Mouse (Mus musculus): Measurements from ENCODE around the gene Car10. TPM values are rescaled to one million over a fixed set of nuclear protein-coding genes. Genes with fewer than 3 reads are reported as not detected.

Car10 gene
- polyA plus RNA-seq, 1 experiment from 2014 or later = 0.12 TPM

DNA sequence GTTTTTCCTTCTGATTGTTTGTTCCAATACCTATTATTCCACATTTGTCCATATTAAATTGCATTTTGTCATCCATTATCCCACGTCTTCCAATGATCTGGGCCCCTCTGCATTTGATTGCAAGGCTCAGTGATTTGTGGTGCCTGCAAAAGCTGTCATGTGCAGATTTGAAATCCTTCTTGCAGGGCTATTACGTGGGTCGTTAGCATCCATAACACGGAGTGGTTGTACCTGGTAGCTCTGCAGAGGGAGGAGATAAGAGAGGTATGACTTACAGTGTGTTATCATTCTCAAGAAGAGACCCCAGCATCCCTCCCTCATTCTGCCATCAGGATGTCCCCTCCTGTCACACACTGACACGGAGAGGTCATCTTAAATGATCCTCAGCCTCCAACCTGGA is 451.1 kb downstream of the Car10 start:
- WGBS = 49% methylated on average over 5 of the region's 5 CpGs
- no peaks in the 10 kb centered on the region for H3K36me3 ChIP-seq (ENCODE audit: control insufficient read depth, insufficient read depth, low read length)
- no peak overlapping the region for H3K4me3 ChIP-seq (ENCODE audit: low read length)
- H3K4me2 ChIP-seq (replicated peaks; ENCODE audit: low read depth, low read length) = no peak overlapping the region
- no peaks in the 10 kb centered on the region for H3K27me3 ChIP-seq (ENCODE audit: control insufficient read depth, insufficient read depth, low read length)
- no peak for ATAC-seq (ENCODE audit: low FRiP score, low TSS enrichment)
- no peak overlapping the region for H3K27ac ChIP-seq (ENCODE audit: low read depth, low read length)
- no peak overlapping the region for H3K9ac ChIP-seq (ENCODE audit: low read depth, low read length)
- H3K9me3 ChIP-seq (ENCODE audit: control insufficient read depth, low read length) = no peaks in the 10 kb centered on the region
- no peaks in the 10 kb centered on the region for H3K4me1 ChIP-seq (ENCODE audit: control insufficient read depth, insufficient read depth, low read length)

DNA sequence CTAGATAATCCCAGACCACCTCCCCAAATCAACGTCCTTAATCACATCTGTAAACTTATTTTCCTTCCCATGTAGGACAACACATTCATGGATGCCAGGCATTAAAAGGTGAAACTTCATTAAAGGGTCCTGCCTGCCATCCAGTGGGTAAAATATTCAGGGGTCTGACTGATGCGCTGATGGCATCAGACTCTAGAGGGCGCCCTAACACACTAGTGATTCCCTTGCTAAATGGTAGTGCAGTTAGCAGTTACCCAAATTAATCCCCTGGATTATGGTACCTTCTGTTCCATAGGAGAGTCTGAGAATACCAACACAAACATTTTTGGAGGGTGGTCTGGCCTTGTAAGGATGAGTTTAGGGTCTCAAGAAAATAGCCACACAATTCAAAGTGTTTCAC is 453.1 kb downstream of the Car10 start:
- H3K4me1 ChIP-seq (ENCODE audit: control insufficient read depth, insufficient read depth, low read length) = no peaks in the 10 kb centered on the region
- no peak overlapping the region for H3K4me2 ChIP-seq (replicated peaks; ENCODE audit: low read depth, low read length)
- no peak overlapping the region for H3K27ac ChIP-seq (ENCODE audit: low read depth, low read length)
- H3K27me3 ChIP-seq (ENCODE audit: control insufficient read depth, insufficient read depth, low read length) = no peaks in the 10 kb centered on the region
- 6% methylated on average over 3 of the region's 3 CpGs for WGBS
- H3K9me3 ChIP-seq (ENCODE audit: control insufficient read depth, low read length) = no peaks in the 10 kb centered on the region
- H3K4me3 ChIP-seq (ENCODE audit: low read length) = no peak overlapping the region
- H3K36me3 ChIP-seq (ENCODE audit: control insufficient read depth, insufficient read depth, low read length) = no peaks in the 10 kb centered on the region
- ATAC-seq (ENCODE audit: low FRiP score, low TSS enrichment) = no peak
- H3K9ac ChIP-seq (ENCODE audit: low read depth, low read length) = no peak overlapping the region

DNA sequence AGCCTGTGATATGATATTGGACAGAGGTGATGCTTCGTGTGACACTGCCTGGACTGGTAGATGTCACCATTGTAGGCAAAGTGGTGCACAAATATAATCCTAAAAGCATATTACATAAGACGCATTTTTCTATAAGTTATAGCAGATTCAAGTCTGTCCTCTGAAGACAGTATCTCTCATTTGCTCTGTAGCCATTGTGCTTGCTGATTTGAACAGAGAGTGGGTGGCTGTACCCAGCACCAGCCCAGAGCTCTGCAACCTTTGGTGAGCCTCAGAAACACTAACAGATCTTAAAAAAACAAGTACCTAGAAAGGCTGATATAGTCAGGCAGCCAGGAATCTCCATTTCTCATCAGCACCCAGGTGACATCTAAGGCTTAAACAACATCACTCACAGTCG is 461.3 kb downstream of the Car10 start:
- no peaks in the 10 kb centered on the region for H3K4me1 ChIP-seq (ENCODE audit: control insufficient read depth, insufficient read depth, low read length)
- no peaks in the 10 kb centered on the region for H3K36me3 ChIP-seq (ENCODE audit: control insufficient read depth, insufficient read depth, low read length)
- H3K4me2 ChIP-seq (replicated peaks; ENCODE audit: low read depth, low read length) = no peak overlapping the region
- no peaks in the 10 kb centered on the region for H3K9me3 ChIP-seq (ENCODE audit: control insufficient read depth, low read length)
- ATAC-seq (ENCODE audit: low FRiP score, low TSS enrichment) = no peak
- WGBS = 72% methylated on average over 3 of the region's 3 CpGs
- no peak overlapping the region for H3K4me3 ChIP-seq (ENCODE audit: low read length)
- H3K27ac ChIP-seq (ENCODE audit: low read depth, low read length) = no peak overlapping the region
- no peaks in the 10 kb centered on the region for H3K27me3 ChIP-seq (ENCODE audit: control insufficient read depth, insufficient read depth, low read length)
- no peak overlapping the region for H3K9ac ChIP-seq (ENCODE audit: low read depth, low read length)

DNA sequence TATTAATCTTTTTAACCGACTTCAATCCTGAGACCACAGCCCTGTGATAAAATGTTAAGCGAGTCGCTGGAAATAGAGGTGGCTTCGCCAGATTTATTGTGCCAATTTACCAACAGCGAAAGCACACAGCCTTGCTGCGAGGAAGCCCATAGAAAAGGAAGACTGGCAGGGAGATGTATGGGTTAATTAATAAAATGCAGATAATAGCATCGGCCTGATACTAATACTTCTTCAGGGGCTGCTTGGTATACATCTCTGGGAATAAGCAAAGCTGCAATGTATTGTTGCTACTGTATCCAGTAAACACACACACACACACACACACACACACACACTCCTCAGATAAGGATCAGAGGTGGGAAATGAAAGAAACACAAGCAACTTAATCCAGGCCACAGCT is 462.7 kb downstream of the Car10 start:
- Histone ChIP-seq H3K4me1 (ENCODE audit: control insufficient read depth, insufficient read depth, low read length) (no peaks in the 10 kb centered on the region), H3K27me3 (ENCODE audit: control insufficient read depth, insufficient read depth, low read length) (no peaks in the 10 kb centered on the region), H3K9me3 (ENCODE audit: control insufficient read depth, low read length) (no peaks in the 10 kb centered on the region), H3K27ac (ENCODE audit: low read depth, low read length) (no peak overlapping the region), H3K9ac (ENCODE audit: low read depth, low read length) (no peak overlapping the region), H3K4me2 (replicated peaks; ENCODE audit: low read depth, low read length) (no peak overlapping the region), H3K4me3 (ENCODE audit: low read length) (no peak overlapping the region), H3K36me3 (ENCODE audit: control insufficient read depth, insufficient read depth, low read length) (no peaks in the 10 kb centered on the region)
- WGBS = 68% methylated on average over 7 of the region's 7 CpGs
- ATAC-seq (ENCODE audit: low FRiP score, low TSS enrichment) = no peak

DNA sequence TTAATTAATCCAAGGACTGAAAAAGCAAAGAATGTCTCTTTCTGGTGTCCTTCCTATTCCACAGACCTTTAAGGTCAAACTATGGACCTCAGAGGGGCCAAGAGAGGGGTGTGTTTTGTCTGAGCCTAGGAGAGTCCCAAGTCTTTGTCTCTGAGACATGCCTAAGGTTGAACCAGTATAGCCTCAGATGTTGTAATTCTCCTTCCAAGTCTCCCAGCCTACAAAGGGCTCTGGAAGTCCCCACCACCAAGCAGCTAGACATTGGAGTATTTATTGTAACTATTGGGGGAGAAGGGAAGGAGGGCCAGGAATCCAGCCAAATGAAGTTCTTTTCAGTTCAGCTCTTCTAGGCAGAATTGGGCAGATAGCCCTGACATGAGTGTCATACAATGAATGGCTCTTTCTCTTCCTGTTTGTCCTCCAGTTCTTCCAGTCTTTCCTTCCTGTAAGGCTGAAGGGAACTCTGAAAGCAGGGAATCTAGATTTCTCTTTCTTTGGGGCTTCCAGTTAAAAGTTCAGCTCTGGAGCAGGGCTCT is 464.6 kb downstream of the Car10 start:
- Histone ChIP-seq H3K27ac (ENCODE audit: low read depth, low read length) (no peak overlapping the region), H3K36me3 (ENCODE audit: control insufficient read depth, insufficient read depth, low read length) (no peaks in the 10 kb centered on the region), H3K9ac (ENCODE audit: low read depth, low read length) (no peak overlapping the region), H3K9me3 (ENCODE audit: control insufficient read depth, low read length) (no peaks in the 10 kb centered on the region), H3K4me2 (replicated peaks; ENCODE audit: low read depth, low read length) (no peak overlapping the region), H3K4me3 (ENCODE audit: low read length) (no peak overlapping the region), H3K27me3 (ENCODE audit: control insufficient read depth, insufficient read depth, low read length) (no peaks in the 10 kb centered on the region), H3K4me1 (ENCODE audit: control insufficient read depth, insufficient read depth, low read length) (no peaks in the 10 kb centered on the region)
- no peak for ATAC-seq (ENCODE audit: low FRiP score, low TSS enrichment)

DNA sequence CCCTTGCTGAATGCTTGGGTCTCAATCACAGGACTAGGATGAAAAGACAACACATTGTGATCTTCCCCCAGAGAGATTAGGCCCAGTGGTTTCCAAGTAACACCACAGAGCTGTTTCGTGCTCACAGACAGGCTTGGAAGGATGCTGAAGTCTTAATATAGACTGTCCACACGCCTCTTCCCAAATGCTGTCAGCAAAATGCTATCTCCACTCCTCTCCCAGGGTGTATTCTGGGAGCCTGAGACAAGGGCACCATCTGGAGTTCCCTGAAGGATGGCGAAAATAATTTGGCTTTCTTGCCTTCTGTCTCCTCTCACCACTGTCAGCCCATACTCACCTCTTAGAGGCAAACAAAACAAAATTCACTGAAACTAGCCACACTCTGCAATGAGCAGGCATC is 467.9 kb downstream of the Car10 start:
- ATAC-seq (ENCODE audit: low FRiP score, low TSS enrichment) = no peak
- H3K4me1 ChIP-seq (ENCODE audit: control insufficient read depth, insufficient read depth, low read length) = no peaks in the 10 kb centered on the region
- WGBS = 88% methylated on average over 3 of the region's 3 CpGs
- no peaks in the 10 kb centered on the region for H3K27me3 ChIP-seq (ENCODE audit: control insufficient read depth, insufficient read depth, low read length)
- no peak overlapping the region for H3K9ac ChIP-seq (ENCODE audit: low read depth, low read length)
- no peaks in the 10 kb centered on the region for H3K9me3 ChIP-seq (ENCODE audit: control insufficient read depth, low read length)
- H3K36me3 ChIP-seq (ENCODE audit: control insufficient read depth, insufficient read depth, low read length) = no peaks in the 10 kb centered on the region
- no peak overlapping the region for H3K4me2 ChIP-seq (replicated peaks; ENCODE audit: low read depth, low read length)
- H3K27ac ChIP-seq (ENCODE audit: low read depth, low read length) = no peak overlapping the region
- no peak overlapping the region for H3K4me3 ChIP-seq (ENCODE audit: low read length)

DNA sequence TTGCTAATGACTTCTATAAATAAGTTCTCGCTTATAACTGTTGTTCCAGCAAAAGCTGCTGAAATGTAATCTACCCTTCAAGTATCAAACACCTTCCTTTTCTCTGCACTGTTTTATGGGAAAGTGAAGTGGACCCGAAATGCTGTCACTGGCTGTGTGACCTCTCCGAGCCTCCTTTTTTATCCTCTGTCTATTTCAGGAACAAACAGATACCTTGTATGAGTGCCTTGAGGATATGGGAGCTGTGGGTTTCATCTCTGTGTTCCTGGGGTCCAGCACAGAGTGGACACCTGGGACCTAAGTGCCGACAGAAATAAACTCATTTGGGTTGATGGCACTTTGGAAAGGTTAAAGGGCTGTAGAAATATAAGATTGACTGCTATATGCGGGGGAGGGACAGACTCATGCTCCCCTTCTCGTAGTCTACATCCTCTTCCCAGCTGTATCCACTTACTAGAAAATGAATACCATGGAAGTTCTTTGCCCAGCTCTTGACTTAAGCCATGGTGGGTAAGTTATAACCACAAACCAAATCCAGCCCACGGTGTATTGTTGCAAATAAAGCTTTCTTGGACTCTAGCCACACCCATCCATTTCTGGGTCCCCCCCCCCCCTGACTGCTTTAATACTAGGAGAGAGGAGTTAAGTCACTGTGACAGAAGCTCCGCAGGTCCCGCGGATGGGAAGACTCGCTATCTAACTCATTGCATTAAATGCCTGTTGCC is 474.3 kb downstream of the Car10 start:
- H3K9ac ChIP-seq (ENCODE audit: low read depth, low read length) = no peak overlapping the region
- H3K4me1 ChIP-seq (ENCODE audit: control insufficient read depth, insufficient read depth, low read length) = no peaks in the 10 kb centered on the region
- H3K36me3 ChIP-seq (ENCODE audit: control insufficient read depth, insufficient read depth, low read length) = no peaks in the 10 kb centered on the region
- no peak overlapping the region for H3K4me3 ChIP-seq (ENCODE audit: low read length)
- H3K4me2 ChIP-seq (replicated peaks; ENCODE audit: low read depth, low read length) = no peak overlapping the region
- no peaks in the 10 kb centered on the region for H3K9me3 ChIP-seq (ENCODE audit: control insufficient read depth, low read length)
- ATAC-seq (ENCODE audit: low FRiP score, low TSS enrichment) = no peak
- H3K27ac ChIP-seq (ENCODE audit: low read depth, low read length) = no peak overlapping the region
- 59% methylated on average over 11 of the region's 11 CpGs for WGBS
- no peaks in the 10 kb centered on the region for H3K27me3 ChIP-seq (ENCODE audit: control insufficient read depth, insufficient read depth, low read length)

DNA sequence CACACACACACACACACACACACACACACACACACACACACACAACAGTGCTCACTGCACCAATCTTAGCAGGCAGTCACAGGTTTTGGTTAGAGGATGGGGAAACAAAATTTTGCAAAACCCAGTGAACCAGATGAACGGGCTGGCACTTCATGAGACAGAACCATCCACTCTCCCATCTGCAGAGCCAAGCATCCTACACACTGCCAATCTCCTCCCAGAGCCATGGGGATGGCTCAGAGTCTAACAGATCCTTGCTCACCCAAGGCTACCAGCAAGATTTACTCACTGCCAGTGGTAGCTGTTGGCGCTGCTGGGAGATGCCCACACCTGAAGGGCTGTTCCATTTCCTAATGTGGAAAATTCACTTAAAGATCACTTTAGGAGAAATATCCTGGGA is 479.6 kb downstream of the Car10 start:
- no peak overlapping the region for H3K4me2 ChIP-seq (replicated peaks; ENCODE audit: low read depth, low read length)
- H3K9ac ChIP-seq (ENCODE audit: low read depth, low read length) = no peak overlapping the region
- 90% methylated on average over 2 of the region's 2 CpGs for WGBS
- no peaks in the 10 kb centered on the region for H3K27me3 ChIP-seq (ENCODE audit: control insufficient read depth, insufficient read depth, low read length)
- no peak overlapping the region for H3K4me3 ChIP-seq (ENCODE audit: low read length)
- H3K27ac ChIP-seq (ENCODE audit: low read depth, low read length) = no peak overlapping the region
- no peaks in the 10 kb centered on the region for H3K9me3 ChIP-seq (ENCODE audit: control insufficient read depth, low read length)
- no peak for ATAC-seq (ENCODE audit: low FRiP score, low TSS enrichment)
- H3K4me1 ChIP-seq (ENCODE audit: control insufficient read depth, insufficient read depth, low read length) = no peaks in the 10 kb centered on the region
- no peaks in the 10 kb centered on the region for H3K36me3 ChIP-seq (ENCODE audit: control insufficient read depth, insufficient read depth, low read length)

DNA sequence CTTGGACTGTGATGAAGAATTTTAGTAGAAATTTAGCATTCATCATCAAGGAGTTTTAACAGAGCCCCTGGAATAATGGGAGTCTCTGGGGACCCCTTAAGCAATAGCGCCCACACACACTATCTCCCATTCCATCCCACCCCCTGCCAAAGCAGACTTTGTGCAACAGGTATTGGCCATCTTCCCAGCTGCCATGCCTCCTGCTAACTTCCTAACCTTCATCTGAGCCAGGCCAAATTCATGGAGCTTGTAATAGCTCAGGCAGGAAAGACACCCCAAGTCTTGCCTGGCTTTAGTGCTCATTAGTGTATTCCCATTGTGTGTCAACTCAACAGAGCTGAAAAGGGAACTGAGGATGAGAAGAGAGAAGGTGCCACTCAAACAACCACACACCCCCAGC is 481.8 kb downstream of the Car10 start:
- Histone ChIP-seq H3K4me2 (replicated peaks; ENCODE audit: low read depth, low read length) (no peak overlapping the region), H3K27ac (ENCODE audit: low read depth, low read length) (no peak overlapping the region), H3K9me3 (ENCODE audit: control insufficient read depth, low read length) (no peaks in the 10 kb centered on the region), H3K27me3 (ENCODE audit: control insufficient read depth, insufficient read depth, low read length) (no peaks in the 10 kb centered on the region), H3K4me1 (ENCODE audit: control insufficient read depth, insufficient read depth, low read length) (no peaks in the 10 kb centered on the region), H3K4me3 (ENCODE audit: low read length) (no peak overlapping the region), H3K9ac (ENCODE audit: low read depth, low read length) (no peak overlapping the region), H3K36me3 (ENCODE audit: control insufficient read depth, insufficient read depth, low read length) (no peaks in the 10 kb centered on the region)
- 90% methylated on average over 1 of the region's 1 CpGs for WGBS
- ATAC-seq (ENCODE audit: low FRiP score, low TSS enrichment) = no peak
